Mouse (Mus musculus) bone marrow, adult 2 months (tissue): ENCODE measurements around the gene P3h2. TPM values are rescaled to one million over a fixed set of nuclear protein-coding genes. Genes with fewer than 3 reads are reported as not detected.

Experiments
- H3K27ac ChIP-seq: fragments of 200-500 bp; 2 replicates; pipeline ENCODE4 v1.5.1; 2012; ENCODE audit warnings: low read depth, mild to moderate bottlenecking, control low read depth, inconsistent platforms, low read length; ENCODE audit not compliant: control insufficient read depth, poor library complexity, insufficient read depth
- H3K4me1 ChIP-seq: fragments of 200-500 bp; 2 replicates; pipeline ENCODE4 v1.6.1; 2011; ENCODE audit warnings: low read length; ENCODE audit not compliant: control insufficient read depth, insufficient read depth
- H3K4me3 ChIP-seq: fragments of 200-500 bp; replicated peaks from 2 replicates; pipeline ENCODE3; 2011; ENCODE audit warnings: mild to moderate bottlenecking, low read depth, low read length, control low read depth; ENCODE audit not compliant: control insufficient read depth
- CTCF ChIP-seq: fragments of 200-500 bp; IDR thresholded peaks from 2 replicates; pipeline ENCODE4 v1.5.1; 2011; ENCODE audit warnings: low read length, control low read depth; ENCODE audit not compliant: control insufficient read depth, insufficient read depth
- POLR2A ChIP-seq: fragments of 200-500 bp; IDR thresholded peaks from 2 replicates; pipeline ENCODE4 v1.6.1; 2011; ENCODE audit warnings: low read depth, mild to moderate bottlenecking, control low read depth, low read length, borderline replicate concordance; ENCODE audit not compliant: control insufficient read depth
- WGBS: fragments of 180-500 bp; shearing (Covaris S2); methylation state at CpG from one replicate; pipeline ENCODE4 v1.1.7; 2018; 5-methylcytosine and 5-hydroxymethylcytosine counted together
- polyA plus RNA-seq: library from polyadenylated mRNA; stranded (reverse); fragments of >200 nt; gene quantifications from 2 replicates; pipeline ENCODE4 v1.2.4, GENCODE M21; 2011; ENCODE audit warnings: low replicate concordance; ENCODE audit not compliant: missing spikeins, insufficient read depth, insufficient read length

Gene P3h2
- polyA plus RNA-seq, 1 experiment, result 1.8 TPM

GRCm38 (mm10) chr16:26082391-26082790, 23.2 kb downstream of the P3h2 start:
- no peak overlapping the region for H3K4me3 ChIP-seq
- H3K4me1 ChIP-seq, result no peaks in the 10 kb centered on the region; the same call in 1 of the 2 replicates
- no peak overlapping the region for H3K27ac ChIP-seq
- TF ChIP-seq CTCF (no peak), POLR2A (no peak)

- no peaks in the 10 kb centered on the region; the same call in 1 of the 2 replicates for H3K4me1 ChIP-seq
- no peak for TF ChIP-seq CTCF
- TF ChIP-seq POLR2A, result no peak
Measured at GRCm38 (mm10) chr16:26078923-26079351, 26.6 kb downstream of the P3h2 start.

GRCm38 (mm10) chr16:26078100-26078422, 27.5 kb downstream of the P3h2 start:
- H3K4me3 ChIP-seq, result no peak overlapping the region
- TF ChIP-seq CTCF, result no peak
- no peak for TF ChIP-seq POLR2A
- 77% methylated on average over 2 of the region's 2 CpGs for WGBS
- no peaks in the 10 kb centered on the region; the same call in 1 of the 2 replicates for H3K4me1 ChIP-seq
- no peak overlapping the region for H3K27ac ChIP-seq

More at GRCm38 (mm10) chr16:26078923-26079351, 26.6 kb downstream of the P3h2 start:
- 69% methylated on average over 7 of the region's 7 CpGs for WGBS
- Histone ChIP-seq H3K27ac (no peak overlapping the region), H3K4me3 (no peak overlapping the region)

GRCm38 (mm10) chr16:26077246-26078099, 28.1 kb downstream of the P3h2 start:
- no peaks in the 10 kb centered on the region; the same call in 1 of the 2 replicates for H3K4me1 ChIP-seq
- TF ChIP-seq POLR2A (no peak), CTCF (no peak)
- WGBS, result 80% methylated on average over 10 of the region's 10 CpGs
- H3K4me3 ChIP-seq, result no peak overlapping the region
- no peak overlapping the region for H3K27ac ChIP-seq

- Histone ChIP-seq H3K27ac (no peak overlapping the region), H3K4me1 (no peaks in the 10 kb centered on the region), H3K4me3 (no peak overlapping the region)
- TF ChIP-seq CTCF (no peak), POLR2A (no peak)
Measured at GRCm38 (mm10) chr16:26075063-26075462, 30.5 kb downstream of the P3h2 start.

GRCm38 (mm10) chr16:26070376-26070775, 35.2 kb downstream of the P3h2 start:
- Histone ChIP-seq H3K4me1 (no peaks in the 10 kb centered on the region), H3K27ac (no peak overlapping the region), H3K4me3 (no peak overlapping the region)
- TF ChIP-seq CTCF, result no peak
- TF ChIP-seq POLR2A, result no peak
- 84% methylated on average over 3 of the region's 3 CpGs for WGBS

GRCm38 (mm10) chr16:26065060-26065459, 40.5 kb downstream of the P3h2 start:
- Histone ChIP-seq H3K4me3 (no peak overlapping the region), H3K27ac (no peak overlapping the region), H3K4me1 (no peaks in the 10 kb centered on the region)
- 53% methylated on average over 6 of the region's 6 CpGs for WGBS
- no peak for TF ChIP-seq POLR2A
- no peak for TF ChIP-seq CTCF

- H3K27ac ChIP-seq, result no peak overlapping the region
- H3K4me1 ChIP-seq, result no peaks in the 10 kb centered on the region
- 74% methylated on average over 5 of the region's 5 CpGs for WGBS
- H3K4me3 ChIP-seq, result no peak overlapping the region
- no peak for TF ChIP-seq CTCF
- no peak for TF ChIP-seq POLR2A
Measured at GRCm38 (mm10) chr16:26060239-26061085, 45.1 kb downstream of the P3h2 start.
